Mouse (Mus musculus): ENCODE measurements around the gene Mmp11. TPM values are rescaled to one million over a fixed set of nuclear protein-coding genes. Genes with fewer than 3 reads are reported as not detected.
"Not testable (repeated sequence)": the region's sequence is repeated elsewhere in the genome, so short reads cannot be mapped to it uniquely, and the experiment has no call there.

Gene Mmp11
- polyA plus RNA-seq, 1 experiment = 9.3 TPM

DNA sequence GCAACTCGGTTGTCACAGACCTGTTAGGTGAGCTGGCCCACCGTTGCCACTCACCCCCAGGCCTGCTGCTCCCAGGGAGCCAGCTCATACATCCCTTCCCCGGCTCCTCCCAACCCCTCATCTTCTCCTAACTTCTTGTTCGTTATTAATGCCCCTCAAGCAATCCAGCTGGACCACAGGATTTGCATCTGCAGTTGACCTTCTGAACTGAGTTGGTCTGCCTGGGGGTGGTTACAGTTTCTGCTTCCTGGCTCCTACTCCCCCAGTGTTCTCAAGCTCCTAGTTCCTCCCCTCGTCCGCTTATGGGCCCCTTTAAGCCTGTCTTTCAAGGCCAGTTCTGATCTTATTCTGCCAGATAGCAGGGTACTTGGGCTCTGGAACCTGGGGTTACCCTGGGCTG, 41.7 kb downstream of the Mmp11 start:
- TF ChIP-seq POLR2A (IDR thresholded peaks at IDR 0.05; ENCODE audit: control insufficient read depth, extremely low read depth, insufficient read depth, low read length, poor library complexity) (no peak), CTCF (IDR thresholded peaks at IDR 0.05; ENCODE audit: borderline replicate concordance, control insufficient read depth, extremely low read depth, insufficient read depth, low read length, poor library complexity) (no peak)
- Histone ChIP-seq H3K4me1 (replicated peaks; ENCODE audit: control insufficient read depth, insufficient read depth, low read length) (peaks cover 13% of the 10 kb centered on the region), H3K27me3 (ENCODE audit: control insufficient read depth, insufficient read depth, low read length) (no peaks in the 10 kb centered on the region), H3K27ac (ENCODE audit: control insufficient read depth, insufficient read depth, low read length) (no peak overlapping the region), H3K4me3 (ENCODE audit: control insufficient read depth, insufficient read depth, low read length) (no peak overlapping the region), H3K36me3 (ENCODE audit: control insufficient read depth, insufficient read depth, low read length) (peaks cover 15% of the 10 kb centered on the region)
- DNase-seq = no peak
- WGBS = 90% methylated on average over 6 of the region's 6 CpGs

DNA sequence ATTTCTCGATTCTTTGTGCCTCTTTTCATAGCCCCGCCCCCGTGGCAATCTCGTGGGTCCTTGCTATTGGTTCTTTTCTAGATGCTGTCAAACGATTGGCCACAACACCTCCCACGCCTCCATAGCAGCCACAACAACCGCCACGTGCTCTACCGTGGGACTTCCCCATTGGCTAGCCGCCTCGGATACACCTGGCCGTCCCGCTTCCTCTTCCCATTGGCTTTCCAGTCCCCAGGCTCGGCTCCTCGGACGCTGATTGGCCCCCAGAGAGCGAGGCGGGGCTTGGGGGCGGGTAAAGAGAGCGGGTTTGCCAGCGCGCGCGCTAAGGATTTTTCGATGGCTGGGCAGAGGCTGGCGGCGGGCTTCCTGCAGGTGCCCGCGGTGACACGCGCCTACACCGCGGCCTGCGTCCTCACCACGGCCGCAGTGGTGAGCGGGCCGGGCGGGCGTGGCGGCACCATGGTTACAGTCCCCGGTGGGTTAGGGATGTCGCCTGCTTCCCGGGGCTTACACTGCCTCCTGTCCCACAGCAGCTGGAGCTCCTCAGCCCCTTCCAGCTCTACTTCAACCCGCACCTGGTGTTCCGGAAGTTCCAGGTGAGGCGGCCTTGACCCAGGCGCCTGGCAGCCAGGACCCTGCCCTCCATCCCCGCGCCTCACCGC, 43.1 kb downstream of the Mmp11 start, which contains the start of gene Derl3:
TSS of gene Derl3 (plus strand) at position 325 of the 662 bp plus-strand sequence.
- Histone ChIP-seq H3K4me3 (ENCODE audit: control insufficient read depth, insufficient read depth, low read length) (peak within 1 kb of the TSS; percentile 42), H3K36me3 (ENCODE audit: control insufficient read depth, insufficient read depth, low read length) (peaks cover 15% of the 10 kb centered on the region), H3K4me1 (replicated peaks; ENCODE audit: control insufficient read depth, insufficient read depth, low read length) (peaks cover 13% of the 10 kb centered on the region), H3K27ac (ENCODE audit: control insufficient read depth, insufficient read depth, low read length) (no peak within 1 kb of the TSS), H3K27me3 (ENCODE audit: control insufficient read depth, insufficient read depth, low read length) (no peaks in the 10 kb centered on the region)
- peak; percentile 97 for DNase-seq
- TF ChIP-seq CTCF (IDR thresholded peaks at IDR 0.05; ENCODE audit: borderline replicate concordance, control insufficient read depth, extremely low read depth, insufficient read depth, low read length, poor library complexity) (no peak), POLR2A (IDR thresholded peaks at IDR 0.05; ENCODE audit: control insufficient read depth, extremely low read depth, insufficient read depth, low read length, poor library complexity) (no peak)
- 3% methylated on average over 51 of the region's 51 CpGs for WGBS

DNA sequence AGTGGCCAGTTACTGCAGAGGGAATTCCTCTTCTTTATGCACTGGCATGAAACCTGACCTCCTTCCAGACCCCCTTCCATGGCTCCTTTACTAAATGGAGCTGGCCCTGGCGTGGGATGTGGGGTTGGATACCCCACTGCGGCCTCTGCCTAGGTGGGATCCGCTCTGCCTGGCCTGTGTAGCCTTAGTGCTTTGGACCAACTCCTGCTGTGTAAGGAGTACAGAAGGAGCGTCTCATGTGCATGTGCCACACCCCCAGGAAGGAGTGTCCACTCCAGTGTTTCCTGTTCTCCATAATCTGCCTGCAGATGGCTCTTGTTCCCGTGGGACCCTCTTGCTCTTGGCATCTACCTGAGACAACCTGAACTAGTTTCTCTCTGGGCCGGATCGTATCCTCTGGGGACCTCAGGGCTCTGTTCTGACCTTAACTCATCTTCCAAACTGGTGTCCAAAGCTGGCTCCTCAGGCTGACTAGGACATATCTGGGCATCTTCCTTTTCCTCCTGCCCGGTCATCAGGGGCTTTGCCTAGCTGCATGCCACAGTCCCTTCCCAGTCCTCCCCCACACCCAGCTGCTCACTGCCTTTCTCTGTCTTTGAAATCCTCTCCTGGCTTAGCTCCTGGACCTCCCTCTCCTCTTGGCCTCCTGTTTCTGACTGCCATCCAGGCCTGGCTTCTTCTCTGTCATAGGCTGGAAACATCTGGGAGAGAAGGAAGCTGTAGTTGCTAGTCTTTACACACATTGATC, 46.7 kb downstream of the Mmp11 start:
- Histone ChIP-seq H3K36me3 (ENCODE audit: control insufficient read depth, insufficient read depth, low read length) (no peaks in the 10 kb centered on the region), H3K27me3 (ENCODE audit: control insufficient read depth, insufficient read depth, low read length) (no peaks in the 10 kb centered on the region), H3K4me1 (replicated peaks; ENCODE audit: control insufficient read depth, insufficient read depth, low read length) (peaks cover 13% of the 10 kb centered on the region), H3K27ac (ENCODE audit: control insufficient read depth, insufficient read depth, low read length) (no peak overlapping the region), H3K4me3 (ENCODE audit: control insufficient read depth, insufficient read depth, low read length) (no peak overlapping the region)
- no peak for TF ChIP-seq CTCF (IDR thresholded peaks at IDR 0.05; ENCODE audit: borderline replicate concordance, control insufficient read depth, extremely low read depth, insufficient read depth, low read length, poor library complexity)
- TF ChIP-seq POLR2A (IDR thresholded peaks at IDR 0.05; ENCODE audit: control insufficient read depth, extremely low read depth, insufficient read depth, low read length, poor library complexity) = no peak
- WGBS = 79% methylated on average over 8 of the region's 8 CpGs
- no peak for DNase-seq

DNA sequence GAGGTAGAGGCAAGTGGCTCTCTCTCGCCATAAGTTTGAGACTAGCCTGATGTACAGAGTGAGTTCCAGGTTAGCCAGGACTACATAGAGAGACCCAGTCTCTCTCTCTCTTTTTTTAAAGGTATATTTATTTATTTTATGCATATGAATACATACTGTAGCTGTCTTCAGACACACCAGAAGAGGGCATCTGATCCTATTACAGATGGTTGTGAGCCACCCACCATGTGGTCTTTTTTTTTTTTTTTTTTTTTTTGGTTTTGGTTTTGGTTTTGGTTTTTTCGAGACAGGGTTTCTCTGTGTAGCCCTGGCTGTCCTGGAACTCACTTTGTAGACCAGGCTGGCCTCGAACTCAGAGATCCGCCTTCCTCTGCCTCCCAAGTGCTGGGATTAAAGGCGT, 48.8 kb downstream of the Mmp11 start:
- not testable (repeated sequence) for H3K27me3 ChIP-seq (ENCODE audit: control insufficient read depth, insufficient read depth, low read length); H3K4me3 ChIP-seq (ENCODE audit: control insufficient read depth, insufficient read depth, low read length); H3K27ac ChIP-seq (ENCODE audit: control insufficient read depth, insufficient read depth, low read length); DNase-seq; H3K36me3 ChIP-seq (ENCODE audit: control insufficient read depth, insufficient read depth, low read length); H3K4me1 ChIP-seq (replicated peaks; ENCODE audit: control insufficient read depth, insufficient read depth, low read length)
- 74% methylated on average over 5 of the region's 5 CpGs for WGBS

DNA sequence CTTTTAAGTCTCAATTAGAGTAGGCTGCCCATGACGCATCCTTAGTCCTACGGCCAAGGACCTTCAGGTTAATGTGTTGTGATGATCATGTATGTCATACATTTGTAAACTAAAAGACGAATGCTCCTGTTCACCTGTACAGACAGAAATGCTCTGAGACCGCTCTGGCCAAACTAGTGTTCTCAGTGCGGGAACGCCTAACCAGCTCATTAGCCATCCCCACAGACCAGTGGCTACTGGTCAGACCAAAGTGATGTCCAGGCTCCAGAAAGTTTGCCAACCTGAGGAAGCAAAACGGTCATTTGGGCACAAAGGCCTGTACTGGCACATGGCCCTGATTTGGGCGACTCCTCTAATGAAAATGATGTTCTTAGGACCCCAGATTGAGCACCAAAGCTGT, 51.6 kb downstream of the Mmp11 start:
- Histone ChIP-seq H3K36me3 (ENCODE audit: control insufficient read depth, insufficient read depth, low read length) (no peaks in the 10 kb centered on the region), H3K27me3 (ENCODE audit: control insufficient read depth, insufficient read depth, low read length) (no peaks in the 10 kb centered on the region), H3K27ac (ENCODE audit: control insufficient read depth, insufficient read depth, low read length) (no peak overlapping the region), H3K4me1 (replicated peaks; ENCODE audit: control insufficient read depth, insufficient read depth, low read length) (no peaks in the 10 kb centered on the region), H3K4me3 (ENCODE audit: control insufficient read depth, insufficient read depth, low read length) (no peak overlapping the region)
- DNase-seq = no peak
- TF ChIP-seq POLR2A (IDR thresholded peaks at IDR 0.05; ENCODE audit: control insufficient read depth, extremely low read depth, insufficient read depth, low read length, poor library complexity) (no peak), CTCF (IDR thresholded peaks at IDR 0.05; ENCODE audit: borderline replicate concordance, control insufficient read depth, extremely low read depth, insufficient read depth, low read length, poor library complexity) (no peak)
- WGBS = 96% methylated on average over 8 of the region's 8 CpGs

DNA sequence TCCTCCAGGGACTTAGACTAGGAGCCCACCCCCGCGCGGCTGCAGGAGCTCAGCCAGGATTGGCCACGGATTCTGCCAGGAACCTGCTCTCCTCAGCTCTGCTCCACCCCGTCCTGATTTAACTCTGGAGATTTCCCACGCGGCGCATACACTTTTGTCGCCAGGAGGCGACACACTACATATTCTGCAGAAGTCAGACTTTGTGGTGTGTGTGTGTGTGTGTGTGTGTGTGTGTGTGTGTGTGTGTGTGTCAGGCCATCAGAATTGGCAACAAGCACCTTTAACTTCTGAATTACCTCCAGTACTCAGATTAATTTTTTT, 53.1 kb downstream of the Mmp11 start:
- no peak overlapping the region for H3K4me3 ChIP-seq (ENCODE audit: control insufficient read depth, insufficient read depth, low read length)

More for the DNA sequence above, 53.1 kb downstream of the Mmp11 start:
- no peaks in the 10 kb centered on the region for H3K36me3 ChIP-seq (ENCODE audit: control insufficient read depth, insufficient read depth, low read length)
- TF ChIP-seq POLR2A (IDR thresholded peaks at IDR 0.05; ENCODE audit: control insufficient read depth, extremely low read depth, insufficient read depth, low read length, poor library complexity) (no peak), CTCF (IDR thresholded peaks at IDR 0.05; ENCODE audit: borderline replicate concordance, control insufficient read depth, extremely low read depth, insufficient read depth, low read length, poor library complexity) (peak; percentile 48; the same call in 1 of the 2 replicates)
- H3K4me1 ChIP-seq (replicated peaks; ENCODE audit: control insufficient read depth, insufficient read depth, low read length) = no peaks in the 10 kb centered on the region
- no peaks in the 10 kb centered on the region for H3K27me3 ChIP-seq (ENCODE audit: control insufficient read depth, insufficient read depth, low read length)
- H3K27ac ChIP-seq (ENCODE audit: control insufficient read depth, insufficient read depth, low read length) = no peak overlapping the region
- WGBS = 4% methylated on average over 10 of the region's 10 CpGs
- DNase-seq = peak; percentile 58
